Mouse (Mus musculus) hindbrain, embryonic 15.5 days (tissue): ENCODE data around the gene Gm3415. TPM values are rescaled to one million over a fixed set of nuclear protein-coding genes. Genes with fewer than 3 reads are reported as not detected.
"Not testable (repeated sequence)": the region's sequence is repeated elsewhere in the genome, so short reads cannot be mapped to it uniquely, and the experiment has no call there.

Source experiments
- ATAC-seq: fragments of 200-750 bp; cut with Nextera tagmentation; 2 replicates; pipeline ENCODE4 v1.8.0; 2017; ENCODE audit warnings: low read depth, moderate number of reproducible peaks, moderate TSS enrichment; ENCODE audit not compliant: low FRiP score
- H3K27ac ChIP-seq: fragments of 300-500 bp; sonication (generic); replicated peaks from 2 replicates; pipeline ENCODE4 v1.5.1; 2015; ENCODE audit warnings: mild to moderate bottlenecking, inconsistent platforms
- H3K27me3 ChIP-seq: fragments of 300-500 bp; sonication (generic); 2 replicates; pipeline ENCODE4 v1.6.1; 2015; ENCODE audit warnings: control low read depth, inconsistent platforms
- H3K36me3 ChIP-seq: fragments of 300-500 bp; sonication (generic); 2 replicates; pipeline ENCODE4 v1.6.1; 2015; ENCODE audit warnings: control low read depth, inconsistent platforms
- H3K4me1 ChIP-seq: fragments of 300-500 bp; sonication (generic); replicated peaks from 2 replicates; pipeline ENCODE4 v1.6.1; 2015; ENCODE audit warnings: control low read depth, inconsistent platforms
- H3K4me2 ChIP-seq: fragments of 300-500 bp; sonication (generic); 2 replicates; pipeline ENCODE4 v1.6.1; 2015; ENCODE audit warnings: moderate library complexity, mild to moderate bottlenecking, inconsistent platforms
- H3K4me3 ChIP-seq: fragments of 300-500 bp; sonication (generic); 2 replicates; pipeline ENCODE4 v1.5.1; 2015; ENCODE audit warnings: mild to moderate bottlenecking, inconsistent platforms
- H3K9ac ChIP-seq: fragments of 300-500 bp; sonication (generic); 2 replicates; pipeline ENCODE4 v1.6.1; 2015; ENCODE audit warnings: inconsistent platforms
- H3K9me3 ChIP-seq: fragments of 300-500 bp; sonication (generic); 2 replicates; pipeline ENCODE4 v1.6.1; 2016; ENCODE audit warnings: control low read depth, inconsistent platforms
- WGBS: fragments of 180-500 bp; shearing (Covaris S2); methylation state at CpG from one replicate; pipeline ENCODE4 v1.1.7; 2015; 5-methylcytosine and 5-hydroxymethylcytosine counted together
- polyA plus RNA-seq: library from polyadenylated mRNA; unstranded; fragments of >200 nt; fragmentation: Nextera tagmentation; extraction: Ambion mirVana; gene quantifications from 2 replicates; pipeline ENCODE4 v1.2.1, GENCODE M21; 2015

The Gm3415 gene
- polyA plus RNA-seq, result not detected in 2 replicates

DNA sequence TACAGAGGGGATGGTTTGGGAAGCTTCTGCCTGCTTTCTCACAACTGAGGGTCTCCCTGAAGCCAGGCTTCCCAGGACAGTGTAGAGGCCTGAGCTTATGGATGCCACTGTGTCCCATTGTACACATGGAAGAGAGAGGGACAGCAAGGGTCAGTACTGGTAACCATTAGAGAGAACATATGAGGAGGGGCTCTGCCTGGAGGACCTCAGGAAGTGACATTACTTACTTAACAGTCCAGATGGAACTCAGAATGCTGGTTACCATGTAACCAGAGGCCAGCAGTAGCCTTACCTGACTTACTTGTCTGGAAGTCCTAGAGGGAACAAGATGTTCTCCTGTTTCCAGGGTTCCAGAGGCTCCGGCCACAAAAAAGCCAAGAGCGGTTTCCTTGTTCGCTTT, at the start of gene Gm3415:
Gm3415 (plus strand) TSS at position 301 of the 400 bp plus-strand sequence.
- H3K27ac ChIP-seq, H3K4me3 ChIP-seq, H3K36me3 ChIP-seq, H3K4me1 ChIP-seq, H3K4me2 ChIP-seq, H3K27me3 ChIP-seq, H3K9me3 ChIP-seq, ATAC-seq, H3K9ac ChIP-seq: not testable (repeated sequence)
- WGBS, result no CpG with 5 or more reads among the region's 3 CpGs

DNA sequence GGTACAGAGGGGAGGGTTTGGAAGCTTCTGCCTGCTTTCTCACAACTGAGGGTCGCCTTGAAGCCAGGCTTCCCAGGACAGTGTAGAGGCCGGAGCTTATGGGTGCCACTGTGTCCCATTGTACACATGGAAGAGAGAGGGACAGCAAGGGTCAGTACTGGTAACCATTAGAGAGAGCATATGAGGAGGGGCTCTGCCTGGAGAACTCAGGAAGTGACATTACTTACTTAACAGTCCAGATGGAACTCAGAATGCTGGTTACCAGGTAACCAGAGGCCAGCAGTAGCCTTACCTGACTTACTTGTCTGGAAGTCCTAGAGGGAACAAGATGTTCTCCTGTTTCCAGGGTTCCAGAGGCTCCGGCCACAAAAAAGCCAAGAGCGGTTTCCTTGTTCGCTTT, 42.1 kb upstream of the Gm3415 start, which contains the start of gene Gm3402:
Gm3402 (plus strand) TSS at position 301 of the 400 bp plus-strand sequence.
- H3K4me2 ChIP-seq, H3K27me3 ChIP-seq, H3K27ac ChIP-seq, H3K4me3 ChIP-seq, H3K9me3 ChIP-seq, H3K9ac ChIP-seq, ATAC-seq, H3K4me1 ChIP-seq, H3K36me3 ChIP-seq: not testable (repeated sequence)
- WGBS, result 100% methylated on average over 2 of the region's 5 CpGs

DNA sequence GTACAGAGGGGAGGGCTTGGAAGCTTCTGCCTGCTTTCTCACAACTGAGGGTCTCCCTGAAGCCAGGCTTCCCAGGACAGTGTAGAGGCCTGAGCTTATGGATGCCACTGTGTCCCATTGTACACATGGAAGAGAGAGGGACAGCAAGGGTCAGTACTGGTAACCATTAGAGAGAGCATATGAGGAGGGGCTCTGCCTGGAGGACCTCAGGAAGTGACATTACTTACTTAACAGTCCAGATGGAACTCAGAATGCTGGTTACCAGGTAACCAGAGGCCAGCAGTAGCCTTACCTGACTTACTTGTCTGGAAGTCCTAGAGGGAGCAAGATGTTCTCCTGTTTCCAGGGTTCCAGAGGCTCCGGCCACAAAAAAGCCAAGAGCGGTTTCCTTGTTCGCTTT, 30.4 kb upstream of the Gm3415 start, which contains the start of gene Gm3404:
Gm3404 (plus strand) TSS at position 301 of the 400 bp plus-strand sequence.
- not testable (repeated sequence) for H3K27ac ChIP-seq, ATAC-seq, H3K36me3 ChIP-seq, H3K4me1 ChIP-seq, H3K4me2 ChIP-seq, H3K4me3 ChIP-seq, H3K9me3 ChIP-seq, H3K27me3 ChIP-seq, H3K9ac ChIP-seq
- WGBS, result 90% methylated on average over 3 of the region's 3 CpGs

DNA sequence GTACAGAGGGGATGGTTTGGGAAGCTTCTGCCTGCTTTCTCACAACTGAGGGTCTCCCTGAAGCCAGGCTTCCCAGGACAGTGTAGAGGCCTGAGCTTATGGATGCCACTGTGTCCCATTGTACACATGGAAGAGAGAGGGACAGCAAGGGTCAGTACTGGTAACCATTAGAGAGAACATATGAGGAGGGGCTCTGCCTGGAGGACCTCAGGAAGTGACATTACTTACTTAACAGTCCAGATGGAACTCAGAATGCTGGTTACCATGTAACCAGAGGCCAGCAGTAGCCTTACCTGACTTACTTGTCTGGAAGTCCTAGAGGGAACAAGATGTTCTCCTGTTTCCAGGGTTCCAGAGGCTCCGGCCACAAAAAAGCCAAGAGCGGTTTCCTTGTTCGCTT, 18.6 kb upstream of the Gm3415 start, which contains the start of gene Gm3409:
Gm3409 (plus strand) TSS at position 301 of the 400 bp plus-strand sequence.
- not testable (repeated sequence) for H3K27ac ChIP-seq, H3K4me2 ChIP-seq, H3K4me1 ChIP-seq, H3K4me3 ChIP-seq, H3K9ac ChIP-seq, H3K27me3 ChIP-seq, H3K9me3 ChIP-seq, ATAC-seq, H3K36me3 ChIP-seq
- 100% methylated on average over 3 of the region's 3 CpGs for WGBS

DNA sequence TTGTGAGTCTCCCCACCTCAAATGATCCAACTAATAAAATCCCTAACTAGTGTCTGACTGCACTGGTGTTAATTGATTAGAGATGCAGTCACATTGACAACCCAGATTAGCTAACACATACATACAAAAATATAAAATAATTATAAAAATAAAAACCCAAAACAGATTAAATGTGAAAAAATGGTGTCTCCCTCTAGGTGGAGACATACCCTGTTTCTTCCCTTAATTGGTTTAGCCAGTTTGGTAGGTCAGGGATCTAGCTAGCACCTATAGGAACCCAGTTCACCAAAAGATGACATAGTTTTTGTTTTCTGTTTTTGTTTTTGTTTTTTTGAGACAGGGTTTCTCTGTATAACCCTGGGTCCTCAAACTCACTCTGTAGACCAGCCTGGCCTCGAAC, 8.3 kb downstream of the Gm3415 start:
- WGBS, result 80% methylated on average over 1 of the region's 1 CpGs
- no peak overlapping the region for H3K27ac ChIP-seq
- H3K9ac ChIP-seq, result no peak overlapping the region
- no peak overlapping the region for H3K4me3 ChIP-seq
- H3K9me3 ChIP-seq, result no peaks in the 10 kb centered on the region
- H3K4me1 ChIP-seq, result no peaks in the 10 kb centered on the region
- no peaks in the 10 kb centered on the region for H3K27me3 ChIP-seq
- H3K36me3 ChIP-seq, result no peaks in the 10 kb centered on the region
- no peak for ATAC-seq
- no peak overlapping the region for H3K4me2 ChIP-seq

DNA sequence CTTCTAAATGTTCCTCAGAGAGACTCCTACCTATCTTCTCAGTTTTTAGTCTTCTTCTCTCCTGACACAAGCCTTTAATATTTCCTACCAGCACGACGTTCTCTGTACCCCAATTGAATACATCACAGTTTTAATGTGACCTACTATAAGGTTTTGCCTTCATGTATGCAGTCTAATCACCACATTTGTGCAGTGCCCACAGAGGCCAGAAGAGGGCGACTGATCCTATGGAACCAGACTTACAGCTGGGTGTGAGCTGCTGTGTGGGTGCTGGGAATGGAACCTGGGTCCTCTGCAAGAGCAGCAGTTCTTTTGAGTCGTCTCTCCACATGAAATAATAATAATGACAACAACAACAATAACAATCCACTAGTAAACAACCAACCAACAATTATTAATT, 11.1 kb downstream of the Gm3415 start:
- no peak for ATAC-seq
- Histone ChIP-seq H3K27ac (no peak overlapping the region), H3K4me3 (no peak overlapping the region), H3K4me1 (no peaks in the 10 kb centered on the region), H3K9me3 (no peaks in the 10 kb centered on the region), H3K9ac (no peak overlapping the region), H3K4me2 (no peak overlapping the region), H3K36me3 (no peaks in the 10 kb centered on the region), H3K27me3 (no peaks in the 10 kb centered on the region)
- WGBS, result 63% methylated on average over 4 of the region's 4 CpGs

DNA sequence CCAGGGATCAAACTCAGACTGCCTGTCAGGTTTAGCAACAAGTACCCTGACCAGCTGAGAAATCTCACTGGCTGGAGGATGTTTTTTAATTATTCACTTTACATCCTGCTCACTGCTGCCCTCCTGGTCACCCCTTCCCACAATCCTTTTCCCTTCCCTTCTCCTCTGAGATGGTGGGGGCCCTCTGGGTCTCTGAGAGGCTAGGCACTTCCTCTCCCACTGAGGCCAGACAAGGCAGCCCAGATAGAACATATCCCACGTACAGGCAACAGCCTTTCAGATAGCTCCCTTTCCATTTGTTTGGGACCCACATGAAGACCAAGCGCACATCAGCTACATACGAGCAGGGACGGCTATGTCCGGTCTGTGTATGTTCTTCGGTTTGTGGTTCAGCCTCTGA, 14.2 kb downstream of the Gm3415 start:
- not testable (repeated sequence) for H3K4me2 ChIP-seq, H3K9me3 ChIP-seq, H3K36me3 ChIP-seq, H3K9ac ChIP-seq, H3K4me1 ChIP-seq, H3K27ac ChIP-seq, ATAC-seq, H3K27me3 ChIP-seq, H3K4me3 ChIP-seq
- WGBS, result 86% methylated on average over 6 of the region's 6 CpGs

DNA sequence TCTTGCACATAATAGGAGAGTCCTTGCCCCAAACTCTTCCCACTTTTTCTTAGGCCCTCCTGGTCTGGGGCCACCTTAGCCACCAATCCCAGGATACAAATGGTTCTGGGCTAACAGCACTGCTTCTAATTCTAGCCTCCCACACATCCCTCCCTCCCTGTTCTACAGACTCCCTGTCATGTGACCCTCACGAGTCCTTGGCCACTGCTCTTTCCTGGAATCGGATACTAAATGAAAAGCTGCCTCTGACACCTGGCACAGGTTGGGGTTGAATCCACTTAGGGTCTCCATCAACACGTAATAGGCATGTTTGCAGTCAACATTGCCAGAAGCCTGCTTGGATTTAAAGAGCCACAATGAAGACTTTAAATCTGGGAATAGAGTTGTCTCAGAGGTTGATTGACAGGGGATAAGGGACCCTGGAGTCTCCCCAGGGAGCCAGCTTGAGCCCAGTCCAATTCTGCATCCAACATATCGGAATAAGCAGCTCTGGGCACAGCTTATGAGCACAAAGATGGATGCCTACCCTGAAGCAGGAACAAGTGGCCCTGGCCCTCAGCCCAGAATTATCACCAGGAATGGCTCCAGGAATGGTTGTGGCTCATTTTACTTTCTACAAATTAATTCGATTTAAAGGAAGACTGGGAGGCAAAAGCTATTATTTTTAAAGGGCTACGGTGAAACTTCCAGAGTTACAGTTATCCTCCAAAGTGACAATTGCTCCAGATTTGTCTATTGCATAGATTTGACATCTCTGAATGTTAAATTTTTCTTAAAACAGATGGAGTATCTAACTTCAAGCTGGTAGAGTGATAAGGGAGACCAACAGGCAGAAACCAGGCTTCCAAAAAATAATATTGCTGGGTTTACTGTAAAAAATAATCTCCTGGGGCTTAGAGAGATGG, 16.1 kb downstream of the Gm3415 start:
- ATAC-seq, result peak; percentile 59; the same call in 1 of the 2 replicates

DNA sequence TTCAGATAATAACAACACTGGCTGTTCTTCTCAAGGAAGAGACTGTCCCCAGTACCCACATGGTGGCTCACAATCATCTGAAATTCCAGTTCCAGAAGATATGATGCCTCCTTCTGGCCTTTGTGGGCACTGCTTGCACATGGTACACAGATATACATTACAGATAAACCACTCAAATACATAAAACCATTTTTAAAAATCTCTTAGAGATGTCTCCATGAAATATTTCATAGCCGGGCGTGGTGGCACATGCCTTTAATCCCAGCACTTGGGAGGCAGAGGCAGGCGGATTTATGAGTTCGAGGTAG, 16.8 kb downstream of the Gm3415 start:
- WGBS, result 95% methylated on average over 4 of the region's 4 CpGs
- H3K4me2 ChIP-seq, result not testable (repeated sequence)

More for the DNA sequence above, 16.1 kb downstream of the Gm3415 start:
- WGBS, result 52% methylated on average over 6 of the region's 6 CpGs
- not testable (repeated sequence) for H3K9me3 ChIP-seq, H3K27me3 ChIP-seq, H3K4me1 ChIP-seq, H3K27ac ChIP-seq, H3K4me2 ChIP-seq, H3K4me3 ChIP-seq, H3K36me3 ChIP-seq, H3K9ac ChIP-seq

DNA sequence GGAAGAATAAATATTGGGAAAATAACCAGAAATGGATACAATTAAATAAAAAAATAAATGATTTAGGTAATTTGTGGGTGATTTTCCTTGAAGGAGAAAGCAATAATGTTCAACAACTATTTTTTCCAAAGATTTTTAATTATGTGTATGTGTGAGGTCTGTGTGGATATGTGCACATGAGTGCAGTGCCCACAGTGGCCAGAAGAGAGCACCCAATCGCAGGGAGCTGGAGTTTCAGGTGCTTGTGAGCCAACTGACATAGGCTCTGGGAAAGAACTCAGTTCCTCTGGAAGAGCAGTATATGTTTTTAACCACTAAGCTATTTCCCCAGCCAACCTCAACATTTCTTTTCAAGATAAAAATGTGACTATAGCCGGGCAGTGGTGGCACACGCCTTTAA, 20.7 kb downstream of the Gm3415 start:
- Histone ChIP-seq H3K4me3 (no peak overlapping the region), H3K9ac (no peak overlapping the region), H3K27me3 (0 out of 2 replicates have a peak, but pooled peaks cover 2% of the 10 kb centered on the region), H3K4me2 (no peak overlapping the region), H3K4me1 (no peaks in the 10 kb centered on the region), H3K36me3 (no peaks in the 10 kb centered on the region), H3K9me3 (no peaks in the 10 kb centered on the region), H3K27ac (no peak overlapping the region)
- 90% methylated on average over 3 of the region's 3 CpGs for WGBS
- no peak for ATAC-seq

More for the DNA sequence above, 16.8 kb downstream of the Gm3415 start:
- not testable (repeated sequence) for H3K9ac ChIP-seq, H3K27me3 ChIP-seq, H3K9me3 ChIP-seq, H3K36me3 ChIP-seq, H3K27ac ChIP-seq, H3K4me3 ChIP-seq, ATAC-seq, H3K4me1 ChIP-seq

DNA sequence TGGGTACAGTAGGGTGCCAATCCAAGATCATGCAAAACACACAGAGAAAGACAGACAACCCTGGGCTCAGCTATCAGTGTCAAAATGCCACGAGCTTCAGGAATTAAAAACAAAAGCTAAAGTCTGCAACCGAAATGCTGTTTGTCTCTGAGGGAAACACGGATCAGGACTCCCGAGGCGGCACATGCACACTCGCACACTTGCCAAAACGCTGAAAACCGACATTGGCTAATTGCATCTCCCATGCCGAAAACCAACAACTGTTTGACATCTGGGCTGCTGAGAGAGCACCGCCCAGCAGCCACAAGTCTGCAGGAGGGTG, 28.2 kb downstream of the Gm3415 start:
- Histone ChIP-seq H3K36me3 (no peaks in the 10 kb centered on the region), H3K27me3 (peaks cover 35% of the 10 kb centered on the region), H3K4me1 (peaks cover 4% of the 10 kb centered on the region; the same call in 1 of the 2 replicates), H3K4me2 (peak overlapping the region; percentile 86), H3K4me3 (peak overlapping the region; percentile 63), H3K27ac (peak overlapping the region; percentile 75; the same call in 1 of the 2 replicates), H3K9me3 (no peaks in the 10 kb centered on the region), H3K9ac (peak overlapping the region; percentile 62)
- ATAC-seq, result no peak; the same call in none of the 2 replicates
- WGBS, result 5% methylated on average over 10 of the region's 10 CpGs

DNA sequence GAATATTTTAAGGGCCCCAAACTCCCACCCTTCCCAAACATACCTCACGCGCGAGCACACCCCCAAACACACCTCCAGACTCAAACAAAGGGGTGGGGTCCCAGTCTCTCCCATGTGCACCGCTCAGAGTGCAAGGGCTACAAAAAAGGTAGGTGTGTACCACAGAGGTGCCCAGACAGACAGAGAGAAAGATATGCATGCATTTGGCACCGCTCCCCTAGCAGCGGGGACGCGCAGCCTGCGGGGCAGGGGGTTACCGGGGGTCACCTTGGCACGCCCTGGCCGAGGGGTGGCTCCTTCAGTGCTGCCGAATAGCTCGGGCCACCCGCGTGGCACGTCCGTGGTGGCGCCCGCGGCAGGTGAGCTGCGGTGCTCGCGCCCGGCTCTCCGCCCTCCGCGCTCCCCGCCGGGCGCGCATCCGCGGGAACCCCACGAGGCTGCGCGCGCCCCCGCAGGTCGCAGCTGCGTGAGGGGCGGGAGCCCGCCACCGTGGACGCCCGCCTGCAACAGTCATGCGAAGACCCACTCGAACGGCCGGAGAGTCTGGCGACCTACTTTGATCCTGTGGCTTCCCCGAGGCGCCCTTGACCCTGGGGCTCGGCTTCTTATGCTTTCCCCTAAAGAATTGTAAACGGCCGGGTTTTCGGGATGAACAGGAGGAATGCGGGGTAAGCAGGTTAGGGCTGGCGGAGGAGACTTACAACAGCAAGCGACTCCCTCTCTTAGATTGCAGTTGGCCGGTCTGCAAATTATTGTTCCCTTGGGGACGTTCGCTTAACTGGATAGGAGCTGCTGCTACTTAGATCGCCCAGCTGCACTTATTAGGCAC, 28.8 kb downstream of the Gm3415 start, which contains the start of gene Gpr12:
Gpr12 (minus strand) TSS at position 762 of the 829 bp plus-strand sequence.
- Histone ChIP-seq H3K4me2 (peak within 1 kb of the TSS; percentile 86), H3K27me3 (peaks cover 40% of the 10 kb centered on the region), H3K4me3 (peak within 1 kb of the TSS; percentile 63), H3K9me3 (no peaks in the 10 kb centered on the region), H3K36me3 (no peaks in the 10 kb centered on the region), H3K27ac (peak within 1 kb of the TSS; percentile 75), H3K9ac (peak within 1 kb of the TSS; percentile 62), H3K4me1 (peaks cover 4% of the 10 kb centered on the region; the same call in 1 of the 2 replicates)
- under 1% methylated on average over 63 of the region's 64 CpGs for WGBS
- ATAC-seq, result peak; percentile 84
